18 mouse cellular contexts compared by ENCODE assay signal in genomic region chr3:28226181-28226580, GRCm38 (mm10).
"Had no signal": no experiment of that assay in that cellular context is flagged by ENCODE, and none has a peak within 500 bp of the region (broad histone marks: within the 10 kb centered on the region; RNA-seq: fewer than 3 reads in every experiment).

No protein-coding gene starts in this region.

- H3K27ac ChIP-seq: limb, embryonic 10.5 days; limb, embryonic 13.5 days; liver, embryonic 13.5 days; stomach, postnatal 0 days had no signal

- H3K4me1 ChIP-seq: limb, embryonic 10.5 days had no signal

- H3K9me3 ChIP-seq: limb, embryonic 10.5 days; limb, embryonic 13.5 days; liver, embryonic 13.5 days had no signal

- H3K4me2 ChIP-seq: limb, embryonic 13.5 days; liver, embryonic 13.5 days; midbrain, embryonic 11.5 days had no signal

- DNase-seq: kidney, adult 18-20 months; kidney, adult 9 months; kidney, postnatal 14 days; kidney, postnatal 4 days; liver; liver, embryonic 13.5 days; lung, adult 2 months; lung, postnatal 14 days; lung, postnatal 4 days; midbrain, embryonic 14.5 days; right cerebral cortex, postnatal 14 days; right cerebral cortex, postnatal 4 days; thymus, adult 18-20 months; thymus, postnatal 36 days had no signal

- H3K27me3 ChIP-seq: limb, embryonic 13.5 days; liver, embryonic 13.5 days had no signal

- H3K36me3 ChIP-seq: limb, embryonic 10.5 days; limb, embryonic 13.5 days; liver, embryonic 13.5 days had no signal

- H3K4me3 ChIP-seq: limb, embryonic 10.5 days; limb, embryonic 13.5 days; liver, embryonic 13.5 days had no signal

- H3K9ac ChIP-seq: limb, embryonic 13.5 days; liver, embryonic 13.5 days had no signal
